Mouse (Mus musculus) heart, embryonic 16.5 days (tissue): Measurements from ENCODE around the gene Pde11a. TPM values are rescaled to one million over a fixed set of nuclear protein-coding genes. Genes with fewer than 3 reads are reported as not detected.

Source experiments
- ATAC-seq: fragments of 200-750 bp; cut with Nextera tagmentation; replicated peaks from 2 replicates; pipeline ENCODE4 v1.8.0; 2017; ENCODE audit warnings: moderate number of reproducible peaks; ENCODE audit not compliant: insufficient read depth, low FRiP score; ENCODE audit errors: extremely low read depth
- H3K27ac ChIP-seq: fragments of 300-500 bp; sonication (generic); 2 replicates; pipeline ENCODE4 v1.5.1; 2014; ENCODE audit warnings: mild to moderate bottlenecking, low read length, control low read depth, moderate library complexity
- H3K27me3 ChIP-seq: fragments of 300-500 bp; sonication (generic); 2 replicates; pipeline ENCODE4 v1.6.1; 2014; ENCODE audit warnings: low read length, mixed read lengths; ENCODE audit not compliant: control insufficient read depth, insufficient read depth
- H3K36me3 ChIP-seq: fragments of 300-500 bp; sonication (generic); 2 replicates; pipeline ENCODE4 v1.6.1; 2014; ENCODE audit not compliant: control insufficient read depth, insufficient read depth
- H3K4me1 ChIP-seq: fragments of 300-500 bp; sonication (generic); 2 replicates; pipeline ENCODE4 v1.6.1; 2014; ENCODE audit warnings: low read length, mixed read lengths; ENCODE audit not compliant: control insufficient read depth, insufficient read depth
- H3K4me2 ChIP-seq: fragments of 300-500 bp; sonication (generic); 2 replicates; pipeline ENCODE4 v1.6.1; 2014; ENCODE audit warnings: low read depth, mild to moderate bottlenecking, control low read depth, low read length
- H3K4me3 ChIP-seq: fragments of 300-500 bp; sonication (generic); 2 replicates; pipeline ENCODE4 v1.5.1; 2014; ENCODE audit warnings: mild to moderate bottlenecking, control low read depth, low read length
- H3K9ac ChIP-seq: fragments of 300-500 bp; sonication (generic); 2 replicates; pipeline ENCODE4 v1.6.1; 2014; ENCODE audit warnings: low read length, control low read depth
- H3K9me3 ChIP-seq: fragments of 300-500 bp; sonication (generic); replicated peaks from 2 replicates; pipeline ENCODE4 v1.6.1; 2016; ENCODE audit warnings: low read length; ENCODE audit not compliant: control insufficient read depth
- WGBS: fragments of 180-500 bp; shearing (Covaris S2); extraction: QIAGEN DNeasy Blood & Tissue Kit; methylation state at CpG from one replicate; pipeline ENCODE4 v1.1.7; 2014; 5-methylcytosine and 5-hydroxymethylcytosine counted together
- polyA plus RNA-seq: library from polyadenylated mRNA; unstranded; fragments of >200 nt; fragmentation: Nextera tagmentation; extraction: Ambion mirVana; gene quantifications from 2 replicates; pipeline ENCODE4 v1.2.1, GENCODE M21; 2015

Gene Pde11a
- polyA plus RNA-seq, 1 experiment from 2014 or later: 0.11 TPM

GRCm38 (mm10) chr2:76367188-76367922, 28.8 kb upstream of the Pde11a start:
- Histone ChIP-seq H3K4me2 (no peak overlapping the region), H3K36me3 (peaks cover 3% of the 10 kb centered on the region), H3K9me3 (no peaks in the 10 kb centered on the region), H3K27ac (no peak overlapping the region), H3K9ac (no peak overlapping the region), H3K27me3 (no peaks in the 10 kb centered on the region), H3K4me3 (no peak overlapping the region), H3K4me1 (peaks cover 13% of the 10 kb centered on the region)
- ATAC-seq: no peak
- 16% methylated on average over 9 of the region's 9 CpGs for WGBS

GRCm38 (mm10) chr2:76365811-76366210, 27.2 kb upstream of the Pde11a start:
- Histone ChIP-seq H3K4me1 (peaks cover under 1% of the 10 kb centered on the region), H3K4me2 (no peak overlapping the region), H3K36me3 (no peaks in the 10 kb centered on the region), H3K4me3 (no peak overlapping the region), H3K9me3 (0 out of 2 replicates have a peak, but pooled peaks cover 2% of the 10 kb centered on the region), H3K27me3 (no peaks in the 10 kb centered on the region), H3K27ac (no peak overlapping the region), H3K9ac (no peak overlapping the region)
- no peak for ATAC-seq
- 62% methylated on average over 4 of the region's 4 CpGs for WGBS

GRCm38 (mm10) chr2:76362111-76362510, 23.5 kb upstream of the Pde11a start:
- Histone ChIP-seq H3K9me3 (0 out of 2 replicates have a peak, but pooled peaks cover 2% of the 10 kb centered on the region), H3K4me1 (no peaks in the 10 kb centered on the region), H3K4me3 (no peak overlapping the region), H3K4me2 (no peak overlapping the region), H3K9ac (no peak overlapping the region), H3K27me3 (no peaks in the 10 kb centered on the region), H3K27ac (no peak overlapping the region), H3K36me3 (no peaks in the 10 kb centered on the region)
- no peak for ATAC-seq
- WGBS: 46% methylated on average over 2 of the region's 2 CpGs

- H3K4me2 ChIP-seq: no peak within 1 kb of the TSS
Observed at GRCm38 (mm10) chr2:76360226-76360625, 21.7 kb upstream of the Pde11a start, which contains the start of gene Cyct. TSS of gene Cyct (minus strand) at chr2:76360450.

DNA sequence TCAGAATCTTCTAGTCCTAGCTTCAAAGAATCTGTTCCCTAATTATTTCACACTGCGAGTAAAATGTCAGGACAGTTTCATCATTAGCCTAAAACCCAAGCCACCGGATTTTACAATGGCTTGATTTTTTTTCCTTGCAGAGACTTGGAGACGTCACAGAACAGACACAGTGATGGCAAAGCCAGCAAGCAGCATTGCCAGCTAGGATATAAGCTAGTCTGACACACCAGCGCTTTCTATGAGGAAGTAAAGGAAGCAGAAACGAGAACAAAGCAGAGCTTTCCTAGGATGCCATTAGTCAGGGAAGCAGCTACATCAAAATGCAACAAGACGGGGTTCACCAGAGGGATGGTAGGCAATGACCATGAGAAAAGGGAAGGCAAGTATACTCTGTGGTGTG, 9.3 kb upstream of the Pde11a start:
- Histone ChIP-seq H3K4me1 (no peaks in the 10 kb centered on the region), H3K4me3 (no peak overlapping the region), H3K36me3 (no peaks in the 10 kb centered on the region), H3K9ac (no peak overlapping the region), H3K27ac (no peak overlapping the region), H3K4me2 (no peak overlapping the region), H3K27me3 (no peaks in the 10 kb centered on the region), H3K9me3 (no peaks in the 10 kb centered on the region)
- no peak for ATAC-seq
- 70% methylated on average over 6 of the region's 6 CpGs for WGBS

More at GRCm38 (mm10) chr2:76360226-76360625, 21.7 kb upstream of the Pde11a start, which contains the start of gene Cyct:
- Histone ChIP-seq H3K9me3 (0 out of 2 replicates have a peak, but pooled peaks cover 2% of the 10 kb centered on the region), H3K4me3 (no peak within 1 kb of the TSS), H3K36me3 (no peaks in the 10 kb centered on the region), H3K27me3 (no peaks in the 10 kb centered on the region), H3K9ac (no peak within 1 kb of the TSS), H3K4me1 (no peaks in the 10 kb centered on the region), H3K27ac (no peak within 1 kb of the TSS)
- ATAC-seq: no peak
- 77% methylated on average over 11 of the region's 11 CpGs for WGBS

DNA sequence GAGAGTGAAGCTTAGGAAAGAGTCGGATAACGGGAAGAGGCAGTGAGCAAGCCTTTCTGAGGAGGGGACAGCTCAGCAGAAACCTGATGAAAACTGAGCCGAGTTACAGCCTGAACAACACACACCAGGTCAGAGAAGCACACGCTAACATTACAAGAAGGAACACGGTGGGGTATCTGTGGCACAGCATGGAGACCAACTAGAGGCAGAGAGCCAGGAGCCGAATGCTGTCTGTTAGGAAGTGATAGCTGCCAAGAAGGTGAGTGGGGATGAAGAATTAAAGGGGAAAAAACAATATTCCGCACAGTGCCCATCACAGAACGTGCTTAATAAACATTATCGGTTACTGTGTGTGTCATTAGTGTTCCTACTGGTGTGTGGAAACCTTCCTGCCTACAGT, 3.6 kb upstream of the Pde11a start:
- Histone ChIP-seq H3K36me3 (no peaks in the 10 kb centered on the region), H3K4me3 (no peak overlapping the region), H3K4me2 (no peak overlapping the region), H3K4me1 (0 out of 2 replicates have a peak, but pooled peaks cover 2% of the 10 kb centered on the region), H3K27me3 (peaks cover 3% of the 10 kb centered on the region; the same call in 1 of the 2 replicates), H3K9me3 (no peaks in the 10 kb centered on the region), H3K9ac (no peak overlapping the region), H3K27ac (no peak overlapping the region)
- 85% methylated on average over 9 of the region's 9 CpGs for WGBS
- no peak for ATAC-seq

GRCm38 (mm10) chr2:76334596-76334995, 4.0 kb downstream of the Pde11a start:
- Histone ChIP-seq H3K4me2 (no peak overlapping the region), H3K9ac (no peak overlapping the region), H3K4me3 (no peak overlapping the region), H3K4me1 (0 out of 2 replicates have a peak, but pooled peaks cover 2% of the 10 kb centered on the region), H3K27ac (no peak overlapping the region), H3K36me3 (no peaks in the 10 kb centered on the region), H3K9me3 (no peaks in the 10 kb centered on the region), H3K27me3 (0 out of 2 replicates have a peak, but pooled peaks cover 3% of the 10 kb centered on the region)
- WGBS: 74% methylated on average over 5 of the region's 5 CpGs
- no peak for ATAC-seq

DNA sequence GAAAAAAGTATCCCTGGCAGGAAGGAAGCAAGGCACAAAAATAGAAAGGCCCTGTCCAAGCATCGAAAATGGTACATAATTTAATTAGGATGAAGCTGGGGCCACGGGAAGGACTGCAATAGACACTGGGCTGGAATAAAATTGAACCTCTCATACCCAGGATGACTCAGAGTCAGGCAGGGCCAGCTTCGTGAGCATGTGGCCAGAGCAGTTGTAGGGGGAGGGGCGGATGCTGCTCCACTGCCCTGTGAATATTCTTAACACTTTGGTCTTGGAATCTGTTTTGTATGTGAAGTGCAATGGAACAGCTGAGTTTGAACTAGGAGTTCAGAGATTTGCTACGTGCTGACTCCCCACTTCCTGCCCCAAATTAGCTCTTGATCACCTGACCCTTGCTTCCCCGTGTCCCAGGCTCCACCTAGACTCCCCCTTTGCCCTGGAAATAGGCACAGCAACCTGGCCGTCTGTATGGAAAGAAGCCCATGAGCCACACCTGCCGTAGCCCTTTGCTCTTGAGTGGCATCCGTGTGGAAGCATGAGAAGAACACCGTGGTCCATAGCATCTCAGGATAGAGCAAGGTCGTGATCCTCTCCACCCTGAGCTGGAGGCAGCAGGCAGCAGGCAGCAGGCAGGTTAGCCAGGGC, 6.3 kb downstream of the Pde11a start:
- H3K9ac ChIP-seq: no peak overlapping the region
- H3K27me3 ChIP-seq: no peaks in the 10 kb centered on the region
- no peak overlapping the region for H3K4me3 ChIP-seq
- no peaks in the 10 kb centered on the region for H3K4me1 ChIP-seq
- no peak overlapping the region for H3K27ac ChIP-seq
- ATAC-seq: no peak
- H3K4me2 ChIP-seq: no peak overlapping the region
- WGBS: 49% methylated on average over 11 of the region's 11 CpGs
- no peaks in the 10 kb centered on the region for H3K9me3 ChIP-seq
- no peaks in the 10 kb centered on the region for H3K36me3 ChIP-seq

GRCm38 (mm10) chr2:76330081-76330480, 8.5 kb downstream of the Pde11a start:
- WGBS: 82% methylated on average over 5 of the region's 5 CpGs
- Histone ChIP-seq H3K4me1 (no peaks in the 10 kb centered on the region), H3K27ac (no peak overlapping the region), H3K9me3 (no peaks in the 10 kb centered on the region), H3K9ac (no peak overlapping the region), H3K27me3 (no peaks in the 10 kb centered on the region), H3K4me3 (no peak overlapping the region), H3K36me3 (no peaks in the 10 kb centered on the region), H3K4me2 (no peak overlapping the region)
- ATAC-seq: no peak
